Mouse (Mus musculus): ENCODE data around the gene Stk32c.

- peak; percentile 71; the same call in 1 of the 2 replicates for TF ChIP-seq CTCF (IDR thresholded peaks at IDR 0.05; ENCODE audit: extremely low read depth, insufficient read depth, insufficient read length, insufficient replicate concordance)
- no peak for TF ChIP-seq POLR2A (IDR thresholded peaks at IDR 0.05; ENCODE audit: low read depth, low read length)
Measured at GRCm38 (mm10) chr7:139208023-139208772, 4.9 kb downstream of the Stk32c start.

Measured in spleen, adult 2 months (tissue).